Mouse (Mus musculus): ENCODE results near the gene Smg8. TPM values are rescaled to one million over a fixed set of nuclear protein-coding genes. Genes with fewer than 3 reads are reported as not detected.

Smg8 gene
- total and polyA plus RNA-seq, 3 experiments = 21.5 to 29.4 (median 27.9) TPM

- Histone ChIP-seq H3K79me2 (replicated peaks; ENCODE audit: control insufficient read depth, extremely low read depth, insufficient read depth, poor library complexity, severe bottlenecking) (peaks cover 36% of the 10 kb centered on the region), H3K9me3 (replicated peaks; ENCODE audit: low read length) (no peaks in the 10 kb centered on the region), H3K36me3 (replicated peaks in 1 of 2; ENCODE audit: control insufficient read depth in 1 of 2, insufficient read depth in 1 of 2, low read length in 1 of 2) (peaks cover 31 to 59% of the 10 kb centered on the region in 2 experiments), H3K4me2 (ENCODE audit: insufficient read depth, low read depth, poor library complexity, severe bottlenecking) (peak overlapping the region; percentile 81), H3K4me1 (ENCODE audit: control insufficient read depth in 1 of 2, insufficient read depth in 2 of 2) (peaks cover 12 to 35% of the 10 kb centered on the region in 2 experiments), H3K9ac (ENCODE audit: insufficient read depth, low read depth) (peak overlapping the region; percentile 79), H3K27me3 (replicated peaks) (no peaks in the 10 kb centered on the region), H3K27ac (ENCODE audit: insufficient read depth, low read depth) (no peak overlapping the region), H3K4me3 (replicated peaks in 1 of 3; ENCODE audit: low read depth in 2 of 3, low read length in 2 of 3, poor library complexity in 1 of 3) (peak overlapping the region; percentile 25 to 99 (median 85))
- in situ Hi-C loops (cut with MboI; ENCODE audit: low pct_ligation_motif_present, low pct_unique_long_range_greater_than_20kb, low sequenced_read_pairs) (no loop called here), dilution Hi-C loops (cut with MboI; ENCODE audit: extremely low pct_ligation_motif_present, extremely low pct_unique_long_range_greater_than_20kb, low sequenced_read_pairs) (no loop called here)
- TF ChIP-seq SIN3A (IDR thresholded peaks at IDR 0.05; ENCODE audit: low read length) = no peak
- TF ChIP-seq ZC3H11A (IDR thresholded peaks at IDR 0.05; ENCODE audit: low read depth, low read length) = no peak
- no peak for TF ChIP-seq MAZ (IDR thresholded peaks at IDR 0.05; ENCODE audit: low read depth, low read length)
- no peak for TF ChIP-seq JUN (IDR thresholded peaks at IDR 0.05; ENCODE audit: insufficient read depth, low read depth, low read length)
- TF ChIP-seq ZKSCAN1 (IDR thresholded peaks at IDR 0.05; ENCODE audit: borderline replicate concordance, low read depth, low read length) = no peak
- TF ChIP-seq GABPA (IDR thresholded peaks at IDR 0.05; ENCODE audit: insufficient replicate concordance, low read depth, low read length) = no peak
- no peak for TF ChIP-seq NELFE (IDR thresholded peaks at IDR 0.05; ENCODE audit: low read depth, low read length)
- TF ChIP-seq MYC (IDR thresholded peaks at IDR 0.05; ENCODE audit: low read depth, low read length) = no peak
- no peak for TF ChIP-seq CTCF (conservative IDR thresholded peaks at IDR 0.05 in 1 of 2, IDR thresholded peaks at IDR 0.05 in 1 of 2; ENCODE audit: low read depth in 2 of 2, low read length in 2 of 2)
- TF ChIP-seq ELF1 (IDR thresholded peaks at IDR 0.05; ENCODE audit: low read depth, low read length) = no peak
- no peak for TF ChIP-seq MAFK (IDR thresholded peaks at IDR 0.05; ENCODE audit: insufficient replicate concordance, low read length)
- no peak for TF ChIP-seq POLR2AphosphoS2 (IDR thresholded peaks at IDR 0.05; ENCODE audit: low read depth, low read length)
- no peak for TF ChIP-seq HCFC1 (IDR thresholded peaks at IDR 0.05; ENCODE audit: low read depth, low read length)
- no peak for TF ChIP-seq RCOR1 (conservative IDR thresholded peaks at IDR 0.05; ENCODE audit: low read depth, low read length)
- no peak for TF ChIP-seq MXI1 (IDR thresholded peaks at IDR 0.05; ENCODE audit: low read depth, low read length)
- no peak for TF ChIP-seq JUND (conservative IDR thresholded peaks at IDR 0.05; ENCODE audit: low read depth, low read length)
- TF ChIP-seq PAX5 (IDR thresholded peaks at IDR 0.05; ENCODE audit: low read length) = no peak
- no peak for TF ChIP-seq ZMIZ1 (IDR thresholded peaks at IDR 0.05; ENCODE audit: low read depth, low read length)
- TF ChIP-seq MAX (IDR thresholded peaks at IDR 0.05; ENCODE audit: low read length) = no peak
- no peak for DNase-seq (ENCODE audit: extremely low read depth)
These were observed 568 bp upstream of the Smg8 start for GRCm38 (mm10) chr11:87087142-87087541.

GRCm38 (mm10) chr11:87085461-87085860, 1.1 kb downstream of the Smg8 start:
- peak overlapping the region; percentile 95 for H3K4me2 ChIP-seq (ENCODE audit: insufficient read depth, low read depth, poor library complexity, severe bottlenecking)
- no peaks in the 10 kb centered on the region for H3K9me3 ChIP-seq (replicated peaks; ENCODE audit: low read length)
- peaks cover 12 to 41% of the 10 kb centered on the region in 2 experiments for H3K4me1 ChIP-seq (ENCODE audit: control insufficient read depth in 1 of 2, insufficient read depth in 2 of 2)
- dilution Hi-C loops (cut with MboI; ENCODE audit: extremely low pct_ligation_motif_present, extremely low pct_unique_long_range_greater_than_20kb, low sequenced_read_pairs) (no loop called here), in situ Hi-C loops (cut with MboI; ENCODE audit: low pct_ligation_motif_present, low pct_unique_long_range_greater_than_20kb, low sequenced_read_pairs) (no loop called here)
- H3K9ac ChIP-seq (ENCODE audit: insufficient read depth, low read depth) = peak overlapping the region; percentile 66; the same call in 1 of the 2 replicates
- no peak for TF ChIP-seq ZMIZ1 (IDR thresholded peaks at IDR 0.05; ENCODE audit: low read depth, low read length)
- TF ChIP-seq NRF1 (IDR thresholded peaks at IDR 0.05; ENCODE audit: low read depth, low read length) = no peak
- TF ChIP-seq HCFC1 (IDR thresholded peaks at IDR 0.05; ENCODE audit: low read depth, low read length) = no peak
- H3K4me3 ChIP-seq (replicated peaks in 1 of 3; ENCODE audit: low read depth in 2 of 3, low read length in 2 of 3, poor library complexity in 1 of 3) = peak overlapping the region; percentile 85 to 99 (median 91)
- H3K79me2 ChIP-seq (replicated peaks; ENCODE audit: control insufficient read depth, extremely low read depth, insufficient read depth, poor library complexity, severe bottlenecking) = peaks cover 41% of the 10 kb centered on the region
- DNase-seq (ENCODE audit: extremely low read depth) = no peak
- H3K27me3 ChIP-seq (replicated peaks) = no peaks in the 10 kb centered on the region
- H3K27ac ChIP-seq (ENCODE audit: insufficient read depth, low read depth) = no peak overlapping the region
- H3K36me3 ChIP-seq (replicated peaks in 1 of 2; ENCODE audit: control insufficient read depth in 1 of 2, insufficient read depth in 1 of 2, low read length in 1 of 2) = peaks cover 24 to 59% of the 10 kb centered on the region in 2 experiments
